Mouse (Mus musculus) MEL (cell line): ENCODE measurements at regions not wholly inside any gene's neighbourhood (a gene's known extent, or its start where the extent isn't known, plus 50 kb on each side); places are given as distances from the start of the nearest gene placed in this dataset.

Experiments used
- DNase-seq: peaks from one replicate; pipeline ENCODE4 v3.0.0; 2011; ENCODE audit warnings: low read depth, low spot score
- H3K27ac ChIP-seq: 2 replicates; pipeline ENCODE4 v1.5.1; 2012; ENCODE audit warnings: low read depth, mild to moderate bottlenecking, control low read depth, low read length, moderate library complexity; ENCODE audit not compliant: control insufficient read depth
- H3K27me3 ChIP-seq, 2 experiments: fragments of 150-350 bp in 1 of 2; sonication (generic) in 1 of 2; 2 replicates each; pipeline ENCODE4 v1.6.1; 2012; ENCODE audit warnings: low read length in 2 of 2, mild to moderate bottlenecking in 2 of 2, improper control_type of control experiment in 1 of 2, moderate library complexity in 1 of 2; ENCODE audit not compliant: insufficient read depth in 2 of 2, control insufficient read depth in 1 of 2
- H3K36me3 ChIP-seq, 2 experiments: 2 replicates each; pipeline ENCODE4 v1.6.1; 2012 to 2014; ENCODE audit warnings: low read length in 2 of 2, improper control_type of control experiment in 1 of 2, inconsistent platforms in 1 of 2, mild to moderate bottlenecking in 1 of 2; ENCODE audit not compliant: insufficient read depth in 2 of 2, control insufficient read depth in 1 of 2
- H3K4me1 ChIP-seq, 2 experiments: fragments of 150-350 bp in 1 of 2; sonication (generic) in 1 of 2; 2 replicates each; pipeline ENCODE4 v1.6.1; 2012; ENCODE audit warnings: low read length in 2 of 2, improper control_type of control experiment in 1 of 2, mild to moderate bottlenecking in 1 of 2; ENCODE audit not compliant: insufficient read depth in 2 of 2, control insufficient read depth in 1 of 2
- H3K4me3 ChIP-seq, 2 experiments: fragments of 150-350 bp in 1 of 2; sonication (generic) in 1 of 2; 2 replicates each; pipeline ENCODE4 v1.5.1; 2012; ENCODE audit warnings: low read depth in 2 of 2, low read length in 2 of 2, mild to moderate bottlenecking in 2 of 2, moderate library complexity in 2 of 2, control low read depth in 1 of 2, improper control_type of control experiment in 1 of 2; ENCODE audit not compliant: control insufficient read depth in 1 of 2, insufficient read depth in 1 of 2
- H3K79me2 ChIP-seq: 2 replicates; pipeline ENCODE4 v1.6.1; 2012; ENCODE audit warnings: mild to moderate bottlenecking, low read length, moderate library complexity; ENCODE audit not compliant: control insufficient read depth, poor library complexity, insufficient read depth
- H3K9ac ChIP-seq: 2 replicates; pipeline ENCODE4 v1.6.1; 2012; ENCODE audit warnings: low read depth, mild to moderate bottlenecking, control low read depth, low read length, moderate library complexity; ENCODE audit not compliant: control insufficient read depth, poor library complexity, severe bottlenecking
- H3K9me3 ChIP-seq: fragments of 150-350 bp; sonication (generic); replicated peaks from 2 replicates; pipeline ENCODE4 v1.6.1; 2012; ENCODE audit warnings: mild to moderate bottlenecking, low read length, improper control_type of control experiment, moderate library complexity; ENCODE audit not compliant: insufficient read depth
- CTCF ChIP-seq, 3 experiments: IDR thresholded peaks in 2 of 3; conservative IDR thresholded peaks in 1 of 3; 2 replicates each; pipeline ENCODE4 v1.5.1; 2011 to 2012; ENCODE audit warnings: low read length in 3 of 3, low read depth in 2 of 3, mild to moderate bottlenecking in 2 of 3, improper control_type of control experiment in 1 of 3, inconsistent platforms in 1 of 3, mixed read lengths in 1 of 3, moderate library complexity in 1 of 3; ENCODE audit not compliant: control insufficient read depth in 1 of 3, insufficient read depth in 1 of 3, poor library complexity in 1 of 3, severe bottlenecking in 1 of 3
- ELF1 ChIP-seq: IDR thresholded peaks from 2 replicates; pipeline ENCODE4 v1.6.1; 2014; ENCODE audit warnings: low read depth, mild to moderate bottlenecking, inconsistent platforms, low read length, improper control_type of control experiment, moderate library complexity
- EP300 ChIP-seq, 2 experiments: IDR thresholded peaks; 2 replicates each; pipeline ENCODE4 v1.6.1; 2011; ENCODE audit warnings: improper control_type of control experiment in 2 of 2, low read length in 2 of 2, low read depth in 1 of 2, mild to moderate bottlenecking in 1 of 2
- ETS1 ChIP-seq: IDR thresholded peaks from 2 replicates; pipeline ENCODE4 v1.6.1; 2012; ENCODE audit warnings: low read depth, mild to moderate bottlenecking, inconsistent platforms, low read length, improper control_type of control experiment, moderate library complexity
- GATA1 ChIP-seq: IDR thresholded peaks from 2 replicates; pipeline ENCODE4 v1.6.1; 2011; ENCODE audit warnings: low read depth, low read length, improper control_type of control experiment
- HCFC1 ChIP-seq: IDR thresholded peaks from 2 replicates; pipeline ENCODE4 v1.6.1; 2012; ENCODE audit warnings: low read depth, mild to moderate bottlenecking, inconsistent platforms, low read length, improper control_type of control experiment, moderate library complexity
- KAT2A ChIP-seq: conservative IDR thresholded peaks from 2 replicates; pipeline ENCODE4 v1.6.1; 2012; ENCODE audit warnings: low read depth, low read length, improper control_type of control experiment, inconsistent platforms
- MEF2A ChIP-seq: IDR thresholded peaks from 2 replicates; pipeline ENCODE4 v1.6.1; 2014; ENCODE audit warnings: low read depth, mild to moderate bottlenecking, inconsistent platforms, low read length, improper control_type of control experiment; ENCODE audit not compliant: poor library complexity, insufficient replicate concordance, severe bottlenecking; ENCODE audit errors: extremely low read depth
- MYB ChIP-seq: IDR thresholded peaks from 2 replicates; pipeline ENCODE4 v1.6.1; 2011; ENCODE audit warnings: mild to moderate bottlenecking, low read depth, low read length, improper control_type of control experiment
- POLR2AphosphoS2 ChIP-seq: IDR thresholded peaks from 2 replicates; pipeline ENCODE4 v1.6.1; 2011; ENCODE audit warnings: low read length, improper control_type of control experiment
- RAD21 ChIP-seq: IDR thresholded peaks from 2 replicates; pipeline ENCODE4 v1.6.1; 2011; ENCODE audit warnings: mild to moderate bottlenecking, low read depth, low read length, improper control_type of control experiment
- RCOR1 ChIP-seq: IDR thresholded peaks from 2 replicates; pipeline ENCODE4 v1.6.1; 2012; ENCODE audit warnings: low read depth, mild to moderate bottlenecking, inconsistent platforms, low read length, improper control_type of control experiment
- SIN3A ChIP-seq: IDR thresholded peaks from 2 replicates; pipeline ENCODE4 v1.6.1; 2012; ENCODE audit warnings: low read length, improper control_type of control experiment, inconsistent platforms
- SMC3 ChIP-seq: IDR thresholded peaks from 2 replicates; pipeline ENCODE4 v1.6.1; 2011; ENCODE audit warnings: low read depth, low read length, improper control_type of control experiment
- TCF12 ChIP-seq: IDR thresholded peaks from 2 replicates; pipeline ENCODE4 v1.6.1; 2014; ENCODE audit warnings: low read depth, mild to moderate bottlenecking, inconsistent platforms, low read length, improper control_type of control experiment, moderate library complexity
- UBTF ChIP-seq: IDR thresholded peaks from 2 replicates; pipeline ENCODE4 v1.6.1; 2012; ENCODE audit warnings: low read depth, mild to moderate bottlenecking, inconsistent platforms, low read length, improper control_type of control experiment, moderate library complexity, borderline replicate concordance; ENCODE audit not compliant: insufficient read depth
- USF1 ChIP-seq: IDR thresholded peaks from 2 replicates; pipeline ENCODE4 v1.6.1; 2014; ENCODE audit warnings: low read depth, mild to moderate bottlenecking, inconsistent platforms, low read length, improper control_type of control experiment, moderate library complexity
- ZMIZ1 ChIP-seq: IDR thresholded peaks from 2 replicates; pipeline ENCODE4 v1.6.1; 2012; ENCODE audit warnings: low read depth, mild to moderate bottlenecking, inconsistent platforms, low read length, improper control_type of control experiment, moderate library complexity
- ZNF384 ChIP-seq: IDR thresholded peaks from 2 replicates; pipeline ENCODE4 v1.6.1; 2012; ENCODE audit warnings: low read depth, mild to moderate bottlenecking, inconsistent platforms, low read length, improper control_type of control experiment

GRCm38 (mm10) chr14:102782227-102782626, 200.2 kb downstream of the Kctd12 start:
- no peak for DNase-seq
- no peak for TF ChIP-seq ELF1
- TF ChIP-seq MYB: no peak
- no peak for TF ChIP-seq UBTF
- no peak for TF ChIP-seq CTCF (IDR thresholded peaks at IDR 0.05 in 2 of 3, conservative IDR thresholded peaks at IDR 0.05 in 1 of 3; ENCODE audit: control insufficient read depth in 1 of 3, insufficient read depth in 1 of 3, low read depth in 2 of 3, low read length in 3 of 3, poor library complexity in 1 of 3, severe bottlenecking in 1 of 3)
- TF ChIP-seq USF1: no peak
- TF ChIP-seq, all 39 proteins: peak for 0
- no peak overlapping the region for H3K27ac ChIP-seq
- H3K4me1 ChIP-seq: no peaks in the 10 kb centered on the region
- H3K9me3 ChIP-seq: no peaks in the 10 kb centered on the region
- H3K27me3 ChIP-seq: no peaks in the 10 kb centered on the region
- H3K4me3 ChIP-seq: no peak overlapping the region
- no peak overlapping the region for H3K9ac ChIP-seq
- no peaks in the 10 kb centered on the region for H3K36me3 ChIP-seq
- H3K79me2 ChIP-seq: no peaks in the 10 kb centered on the region

GRCm38 (mm10) chr14:102769716-102770115, 212.7 kb downstream of the Kctd12 start:
- Histone ChIP-seq H3K79me2 (no peaks in the 10 kb centered on the region), H3K4me1 (no peaks in the 10 kb centered on the region), H3K36me3 (no peaks in the 10 kb centered on the region), H3K9me3 (no peaks in the 10 kb centered on the region), H3K27me3 (no peaks in the 10 kb centered on the region), H3K4me3 (no peak overlapping the region), H3K27ac (no peak overlapping the region), H3K9ac (no peak overlapping the region)
- no peak for DNase-seq
- 0 out of 2 replicates have a peak, but pooled peaks have one; percentile 24 for TF ChIP-seq SMC3
- TF ChIP-seq POLR2AphosphoS2: no peak
- TF ChIP-seq HCFC1: no peak

GRCm38 (mm10) chr14:102748687-102749086, 233.8 kb downstream of the Kctd12 start:
- Histone ChIP-seq H3K27me3 (no peaks in the 10 kb centered on the region), H3K27ac (no peak overlapping the region), H3K79me2 (no peaks in the 10 kb centered on the region), H3K9me3 (no peaks in the 10 kb centered on the region), H3K36me3 (peaks cover 0 to 6% of the 10 kb centered on the region in 2 experiments; a peak in 2 of 4 replicates), H3K4me3 (no peak overlapping the region), H3K4me1 (peaks cover 0 to 3% of the 10 kb centered on the region in 2 experiments; a peak in 1 of 4 replicates), H3K9ac (no peak overlapping the region)
- no peak for TF ChIP-seq RAD21
- TF ChIP-seq KAT2A: no peak
- no peak for TF ChIP-seq ZMIZ1
- peak; percentile 82 to 92 for TF ChIP-seq EP300 (IDR thresholded peaks at IDR 0.05; ENCODE audit: low read depth in 1 of 2, low read length in 2 of 2)
- peak; percentile 56 for TF ChIP-seq SIN3A
- peak; percentile 95 for TF ChIP-seq ETS1
- peak; percentile 89 for TF ChIP-seq GATA1
- TF ChIP-seq ZNF384: peak; percentile 96
- peak; percentile 91; the same call in 1 of the 2 replicates for TF ChIP-seq MEF2A
- peak; percentile 66 for TF ChIP-seq TCF12
- TF ChIP-seq RCOR1: peak; percentile 56
- DNase-seq: peak; percentile 84
